Mouse (Mus musculus) gastrocnemius, postnatal 14 days (tissue): ENCODE measurements around the gene Sorcs3. TPM values are rescaled to one million over a fixed set of nuclear protein-coding genes. Genes with fewer than 3 reads are reported as not detected.

ENCODE experiments used
- DNase-seq: peaks from one replicate; pipeline ENCODE4 v3.0.0; 2021; ENCODE audit warnings: mixed read lengths
- intact Hi-C: fragments of 180-260 bp; cut with DNase I; formaldehyde crosslinking; loops from one replicate; pipeline ENCODE4 v1.15.1; 2025; ENCODE audit warnings: low total_unique reads
- total RNA-seq, 2 experiments: library from RNA; stranded (reverse); gene quantifications; 2 replicates each; pipeline ENCODE4 v1.2.3; 2021

Sorcs3 gene
- total RNA-seq, 2 experiments from 2014 or later: not detected

GRCm38 (mm10) chr19:48771565-48771964 lies 565.7 kb downstream of the Sorcs3 start:
- DNase-seq: no peak
- intact Hi-C loops: no loop called here

DNA sequence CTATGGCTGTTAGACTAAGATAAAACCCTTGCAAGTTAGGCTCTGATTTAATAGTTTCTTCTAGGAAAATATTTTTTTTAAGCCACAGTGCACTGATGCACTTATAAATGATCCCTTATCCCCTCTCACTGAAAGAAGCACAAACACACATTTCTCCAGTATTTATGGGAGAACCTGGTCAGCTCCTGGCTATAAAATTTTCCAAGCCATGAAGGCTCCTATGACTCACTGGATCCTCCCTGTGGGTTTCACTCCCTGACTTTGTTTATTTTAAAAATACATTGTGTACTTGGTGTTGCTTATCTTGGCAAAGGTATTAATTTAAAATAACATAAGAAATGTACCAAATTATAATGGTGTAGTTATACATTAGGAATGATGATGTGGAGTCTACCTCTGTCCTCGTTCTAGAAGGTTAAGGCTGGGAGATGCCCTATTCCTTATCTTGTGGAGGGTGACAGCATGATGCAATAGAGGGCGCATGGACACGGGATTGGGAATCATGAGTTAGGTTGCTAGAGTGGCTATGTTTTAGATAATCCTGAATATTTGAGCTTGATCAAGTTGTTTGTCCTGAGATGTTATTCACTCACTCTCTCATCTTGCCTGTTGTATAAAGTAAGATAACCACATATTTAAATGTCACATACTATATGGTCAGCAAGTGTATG lies 573.4 kb downstream of the Sorcs3 start:
- no peak for DNase-seq
- intact Hi-C loops: no loop called here

- intact Hi-C loops: no loop called here
- no peak for DNase-seq
Measured at GRCm38 (mm10) chr19:48780813-48781212, 575.0 kb downstream of the Sorcs3 start.

DNA sequence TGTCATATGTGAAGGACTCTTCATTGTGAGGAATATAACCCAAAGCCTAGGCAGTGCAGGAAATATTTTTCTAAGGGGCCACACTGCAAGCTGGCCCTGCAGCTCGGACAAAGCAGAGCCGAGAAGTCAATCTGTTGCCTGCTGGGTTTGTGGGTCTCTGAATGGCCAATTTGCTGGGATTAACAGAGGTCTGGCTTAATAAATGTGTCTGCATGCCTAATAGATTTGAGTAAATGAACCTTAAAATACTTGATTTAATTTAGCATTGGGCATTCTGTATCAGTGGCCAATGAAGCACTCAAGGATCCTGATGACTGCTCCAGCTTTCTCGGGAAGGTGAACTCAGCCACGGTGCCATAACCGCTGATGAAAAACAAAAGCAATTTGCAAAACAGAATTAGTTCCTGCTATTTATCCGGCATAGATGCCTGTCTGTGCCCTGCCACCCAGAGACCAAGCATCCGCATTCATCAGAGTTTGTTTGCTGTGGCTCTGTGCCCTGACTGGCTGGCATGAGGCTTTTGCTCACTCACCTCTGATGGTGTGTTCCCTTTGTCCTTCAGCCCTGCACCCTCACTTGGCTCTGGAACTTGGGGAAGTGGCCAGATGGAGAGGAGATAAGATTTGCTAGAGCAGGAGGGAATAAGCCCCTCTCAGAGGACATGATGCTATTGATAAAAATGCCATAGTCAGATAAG lies 576.3 kb downstream of the Sorcs3 start:
- intact Hi-C loops: no loop called here
- DNase-seq: no peak

DNA sequence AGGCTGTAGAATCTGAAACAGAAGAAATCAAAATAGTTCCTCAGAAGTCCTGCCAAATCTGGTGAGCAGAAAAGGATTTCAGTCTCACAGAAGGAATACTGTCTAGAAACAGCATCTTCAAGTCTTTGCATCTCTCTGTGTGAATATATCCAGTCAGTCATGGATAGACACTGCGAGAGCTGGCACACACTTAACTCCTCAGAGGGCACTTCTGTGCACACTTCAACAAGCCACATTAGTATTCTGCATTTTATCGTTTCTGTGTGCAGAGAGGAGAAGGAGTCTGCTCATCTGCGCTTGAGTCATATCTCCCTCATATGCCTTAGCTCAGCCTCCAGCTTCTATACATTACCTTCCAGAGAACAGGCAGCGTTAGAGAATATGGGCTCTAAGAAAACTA lies 581.4 kb downstream of the Sorcs3 start:
- intact Hi-C loops: no loop called here
- DNase-seq: no peak

DNA sequence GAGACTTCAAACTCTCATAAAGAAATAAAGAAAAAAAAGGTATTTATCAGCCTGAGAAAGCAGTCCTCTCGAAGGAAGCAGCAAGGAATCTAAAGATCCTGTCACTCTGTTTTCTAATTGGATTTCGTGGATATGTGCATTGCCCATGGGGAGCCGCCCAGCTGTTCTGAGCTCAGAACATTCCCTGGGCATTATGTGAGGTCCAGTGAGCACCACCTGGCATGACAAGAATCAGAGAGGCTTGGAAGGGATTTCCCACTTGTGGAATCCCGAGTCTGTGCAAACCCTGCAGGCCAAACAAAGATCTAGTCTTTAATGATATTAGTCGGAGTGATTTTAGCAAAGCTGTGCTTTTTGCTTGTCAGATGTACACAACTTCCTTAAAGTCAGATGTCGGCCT lies 598.7 kb downstream of the Sorcs3 start:
- intact Hi-C loops: no loop called here
- no peak for DNase-seq

- intact Hi-C loops: no loop called here
- no peak for DNase-seq
Measured at GRCm38 (mm10) chr19:48811541-48811940, 605.7 kb downstream of the Sorcs3 start.

- intact Hi-C loops: no loop called here
- DNase-seq: no peak
Measured at GRCm38 (mm10) chr19:48813823-48814222, 608.0 kb downstream of the Sorcs3 start.

DNA sequence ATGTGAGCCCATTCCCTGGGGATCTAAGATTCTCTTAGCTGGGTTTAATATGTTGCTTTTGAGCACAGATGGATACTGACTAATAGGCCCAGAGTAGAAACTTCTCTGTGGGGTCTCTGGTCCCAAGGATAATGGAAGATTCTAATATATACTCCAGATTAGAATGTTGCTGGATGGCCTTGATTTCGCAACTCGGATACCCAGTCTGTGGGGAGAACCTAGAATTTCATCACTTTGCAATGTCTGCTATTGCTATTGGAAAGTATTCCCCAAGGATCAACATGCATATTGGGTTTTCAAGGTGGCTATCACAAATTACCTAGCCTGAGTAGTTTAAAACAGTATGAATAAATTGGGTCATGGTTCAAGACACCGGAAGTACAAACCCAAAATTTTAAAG lies 609.2 kb downstream of the Sorcs3 start:
- intact Hi-C loops: no loop called here
- no peak for DNase-seq

- DNase-seq: no peak
- intact Hi-C loops: no loop called here
Measured at GRCm38 (mm10) chr19:48820493-48821282, 614.9 kb downstream of the Sorcs3 start.

- intact Hi-C loops: no loop called here
- no peak for DNase-seq
Measured at GRCm38 (mm10) chr19:48821283-48821715, 615.5 kb downstream of the Sorcs3 start.

DNA sequence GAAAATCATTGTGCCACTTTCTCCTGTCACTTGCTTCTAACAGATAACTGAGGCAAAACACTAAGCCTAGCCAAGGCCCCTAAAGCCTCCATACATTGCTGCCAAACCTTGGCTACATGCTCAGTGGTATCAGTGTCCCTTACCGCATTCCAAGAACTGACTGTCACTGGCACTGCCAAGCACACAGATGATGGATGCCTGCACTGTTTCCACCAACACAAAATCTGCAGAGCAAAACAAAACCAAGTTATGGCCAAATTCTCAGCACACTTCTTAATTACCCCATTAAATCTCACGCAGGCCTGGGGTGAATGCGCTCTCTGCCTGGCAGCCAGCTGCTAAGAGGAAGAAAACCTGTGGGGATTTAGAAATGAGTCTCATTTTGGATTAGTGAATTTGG lies 628.5 kb downstream of the Sorcs3 start:
- intact Hi-C loops: no loop called here
- DNase-seq: no peak

DNA sequence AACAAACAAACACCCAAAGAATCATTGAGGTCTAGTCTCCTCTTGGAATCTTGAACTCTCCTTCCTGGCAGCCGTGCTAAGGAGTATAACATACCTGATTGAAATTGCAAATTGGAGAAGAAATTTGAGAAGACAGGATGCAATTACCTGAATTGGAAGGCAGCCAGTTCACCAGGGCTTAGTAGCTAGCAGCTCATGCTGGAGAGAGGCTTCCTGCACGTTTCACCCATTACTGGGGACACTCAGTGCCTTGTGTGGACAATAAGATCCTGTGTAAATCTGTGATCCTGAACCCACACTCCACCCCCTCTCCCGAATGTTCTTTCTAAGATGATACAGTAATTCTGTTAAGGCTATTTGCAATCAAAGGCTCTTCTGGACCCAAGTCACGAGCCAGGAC lies 633.6 kb downstream of the Sorcs3 start:
- DNase-seq: no peak
- intact Hi-C loops: no loop called here

DNA sequence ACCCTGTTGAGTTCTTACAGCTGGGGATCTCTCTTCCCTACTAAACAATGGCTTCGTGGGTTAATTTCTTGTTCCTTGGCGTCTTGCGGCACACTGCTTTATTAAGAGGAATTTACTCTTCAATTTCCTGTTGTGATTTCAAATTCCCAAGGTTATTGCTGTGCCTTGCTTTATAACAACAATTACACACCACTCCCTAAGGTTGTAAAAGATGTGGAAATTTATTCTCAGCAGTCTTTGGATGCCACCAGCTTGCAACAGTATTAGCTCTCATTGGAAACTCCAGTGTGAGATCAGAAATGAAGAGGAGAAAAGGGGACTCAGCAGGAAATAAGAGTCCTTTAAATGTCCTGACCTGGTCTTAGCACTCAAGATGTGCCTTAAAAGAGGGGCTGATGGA lies 641.9 kb downstream of the Sorcs3 start:
- DNase-seq: no peak
- intact Hi-C loops: no loop called here

DNA sequence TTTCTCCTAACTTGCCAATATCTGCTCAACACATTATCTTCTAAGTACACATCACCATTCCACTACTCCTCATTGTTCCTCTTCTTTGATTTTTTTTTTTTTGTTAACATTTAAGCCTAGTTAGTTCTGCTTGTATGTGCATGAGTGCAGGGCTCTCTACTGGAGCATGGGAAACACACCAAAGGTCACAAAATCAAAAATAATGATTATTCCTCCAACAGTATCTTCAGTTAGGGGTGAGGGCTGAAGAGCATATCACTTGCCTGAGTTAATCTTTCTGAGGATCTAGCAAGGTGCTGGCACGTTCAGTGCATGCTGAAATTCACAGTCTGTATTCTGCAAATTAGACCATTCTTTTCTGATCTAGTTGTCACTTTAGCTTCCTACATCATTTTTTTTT lies 644.6 kb downstream of the Sorcs3 start:
- no peak for DNase-seq
- intact Hi-C loops: no loop called here
